Comparison of ENCODE assay signal across 31 mouse cellular contexts in genomic region chr9:89202256-89202655, GRCm38 (mm10). TPM values are rescaled to one million over a fixed set of nuclear protein-coding genes. Genes with fewer than 3 reads are reported as not detected.
"Had no signal": no experiment of that assay in that cellular context is flagged by ENCODE, and none has a peak within 500 bp of the region (broad histone marks: within the 10 kb centered on the region; RNA-seq: fewer than 3 reads in every experiment).

No protein-coding gene starts in this region.

RNA-seq across cellular contexts. Expression of gene Gm29094, which starts 3.1 kb away (rescaled TPM):
- total RNA-seq: gastrocnemius, adult 18-20 months; gastrocnemius, adult 8-10 months; gastrocnemius, postnatal 14 days; gastrocnemius, postnatal 36 days; heart, postnatal 36 days; hematopoietic stem cell, adult 5-6 weeks; hindbrain, postnatal 0 days; layer of hippocampus, adult 18-20 months; layer of hippocampus, postnatal 14 days; layer of hippocampus, postnatal 36 days; left cerebral cortex, adult 18-20 months; left cerebral cortex, postnatal 10 days; left cerebral cortex, postnatal 25 days; left cerebral cortex, postnatal 4 days; liver, adult 2 months had no signal
- polyA plus RNA-seq: gonadal fat pad, adult 2 months; heart, adult 2 months; heart, embryonic 11.5 days; heart, embryonic 13.5 days; heart, embryonic 15.5 days; hindbrain, embryonic 11.5 days; hindbrain, embryonic 13.5 days; hindbrain, embryonic 15.5 days; hindbrain, postnatal 0 days; intestine, embryonic 14.5 days; kidney, adult 2 months; kidney, embryonic 15.5 days; large intestine, adult 2 months; limb, embryonic 11.5 days; limb, embryonic 13.5 days; limb, embryonic 15.5 days; liver, adult 2 months; liver, embryonic 12.5 days had no signal

RNA-seq across cellular contexts. Expression of gene Bcl2a1b, which starts 3.2 kb away (rescaled TPM):
- total RNA-seq: gastrocnemius, adult 18-20 months; gastrocnemius, adult 8-10 months; gastrocnemius, postnatal 14 days; gastrocnemius, postnatal 36 days; layer of hippocampus, postnatal 14 days had no signal
